Comparison of ENCODE assay signal across 9 mouse cellular contexts in genomic region chr2:168734023-168734422, GRCm38 (mm10). TPM values are rescaled to one million over a fixed set of nuclear protein-coding genes. Genes with fewer than 3 reads are reported as not detected.
A peak's percentile ranks its signal among the peaks of the same experiment; 100 is the strongest.
DNase-seq lines count a peak whose midpoint lies in the region; ATAC-seq lines count a peak whose summit lies in the region.
"Had no signal": no experiment of that assay in that cellular context is flagged by ENCODE, and none has a peak within 500 bp of the region (broad histone marks: within the 10 kb centered on the region; RNA-seq: fewer than 3 reads in every experiment).

No protein-coding gene starts in this region.

- peak; percentile 44 for DNase-seq in layer of hippocampus, adult 11-12 months (ENCODE audit: low spot score)
- DNase-seq in layer of hippocampus, adult 9-10 months (ENCODE audit: low spot score) = no peak
- peak; percentile 58 to 81 for DNase-seq in adrenal gland, postnatal 36 days
- peak; percentile 73 to 76 for DNase-seq in heart, postnatal 10 days
- DNase-seq in lung, postnatal 10 days = peak; percentile 85
- no peak for DNase-seq in MN1 (ENCODE audit: low spot score)
- DNase-seq in urinary bladder, postnatal 4 days (ENCODE audit: low spot score in 2 of 2) = no peak

- no peak for ATAC-seq in erythroblast, adult 5-6 weeks (replicated peaks; ENCODE audit: low FRiP score, poor library complexity, severe bottlenecking)

- intact Hi-C loops in heart, postnatal 10 days (cut with DNase I) = no loop called here

RNA-seq across cellular contexts. Expression of gene Atp9a, which starts 8.2 kb away (rescaled TPM):
- 10 to 100 TPM; 70.2 to 81.5 TPM for total RNA-seq in adrenal gland, postnatal 36 days (2021)
- total RNA-seq in heart, postnatal 10 days (2021) = 10 to 100 TPM; 64.0 TPM
- not detected in 2 replicates for total RNA-seq in erythroblast, adult 5-6 weeks (2015; ENCODE audit: low replicate concordance)
- not detected in 2 replicates for total RNA-seq in erythroblast, adult 5-6 weeks (2017; ENCODE audit: low replicate concordance)
- total RNA-seq: MEL had no signal

RNA-seq across cellular contexts. Expression of gene Sall4, which starts 33.7 kb away (rescaled TPM):
- total RNA-seq in adrenal gland, postnatal 36 days (2021) = not detected
- total RNA-seq in heart, postnatal 10 days (2021) = 1 to 10 TPM; 1.7 to 2.3 TPM
- total RNA-seq in erythroblast, adult 5-6 weeks (2015; ENCODE audit: low replicate concordance) = not detected in 2 replicates
- total RNA-seq in erythroblast, adult 5-6 weeks (2017; ENCODE audit: low replicate concordance) = not detected in 2 replicates
- total RNA-seq: MEL had no signal

Comparison
In these comparisons a context has a peak if more than half of its experiments do, and no peak if none do; other contexts are left out.
1. DNase-seq: peak in layer of hippocampus, adult 11-12 months (single experiment), adrenal gland, postnatal 36 days (2 of 2), heart, postnatal 10 days (2 of 2) and lung, postnatal 10 days (single experiment); none in layer of hippocampus, adult 9-10 months (single experiment), MN1 (single experiment) and urinary bladder, postnatal 4 days (0 of 2).
2. RNA of gene Atp9a, which starts 8.2 kb away (total RNA-seq): 70.2 to 81.5 TPM in adrenal gland, postnatal 36 days and 64.0 TPM in heart, postnatal 10 days; not detected in erythroblast, adult 5-6 weeks; every median in the first group is over 10 times any median in the second.